Mouse (Mus musculus): Measurements from ENCODE around the gene Usp39. TPM values are rescaled to one million over a fixed set of nuclear protein-coding genes. Genes with fewer than 3 reads are reported as not detected.

The Usp39 gene
- polyA plus RNA-seq, 1 experiment from 2014 or later = 40.5 TPM

DNA sequence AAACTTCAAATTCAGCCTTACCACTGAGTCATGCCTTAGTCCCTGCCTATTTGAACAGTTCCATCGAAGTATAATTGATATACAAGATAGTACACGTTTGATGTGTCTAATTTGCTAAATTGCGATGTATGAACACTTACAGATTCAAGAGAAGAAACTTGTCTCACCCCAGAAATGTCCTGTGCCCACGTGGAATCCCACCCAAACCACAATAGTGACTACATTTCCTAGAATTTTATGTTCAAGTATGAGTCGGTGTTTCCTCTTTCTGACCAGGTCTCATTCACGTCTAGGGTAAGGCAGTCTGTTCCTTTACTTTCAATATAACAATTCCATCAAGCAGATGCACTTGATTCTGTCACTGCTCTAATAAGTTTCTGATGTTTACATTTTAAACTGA, 649 bp upstream of the Usp39 start:
- Histone ChIP-seq H3K4me3 (peak overlapping the region; percentile 89), H3K9ac (0 out of 2 replicates have a peak overlapping the region, but pooled peaks have one; percentile 92), H3K4me1 (replicated peaks) (peaks cover 43% of the 10 kb centered on the region), H3K9me3 (no peaks in the 10 kb centered on the region), H3K4me2 (peak overlapping the region; percentile 94), H3K27ac (replicated peaks) (no peak overlapping the region), H3K27me3 (no peaks in the 10 kb centered on the region), H3K36me3 (peaks cover 20% of the 10 kb centered on the region)
- 53% methylated on average over 6 of the region's 6 CpGs for WGBS
- no peak for ATAC-seq (ENCODE audit: low FRiP score, low read depth)

- peaks cover 9% of the 10 kb centered on the region for H3K36me3 ChIP-seq
- peak overlapping the region; percentile 92 for H3K9ac ChIP-seq
- ATAC-seq (ENCODE audit: low FRiP score, low read depth) = peak; percentile 49
- peak overlapping the region; percentile 76 for H3K27ac ChIP-seq (replicated peaks)
- H3K4me2 ChIP-seq = peak overlapping the region; percentile 94
- H3K27me3 ChIP-seq = no peaks in the 10 kb centered on the region
- H3K4me3 ChIP-seq = peak overlapping the region; percentile 89
- WGBS = under 1% methylated on average over 42 of the region's 42 CpGs
- H3K9me3 ChIP-seq = no peaks in the 10 kb centered on the region
- peaks cover 43% of the 10 kb centered on the region for H3K4me1 ChIP-seq (replicated peaks)
Observed at GRCm38 (mm10) chr6:72344396-72345073, 449 bp downstream of the Usp39 start.

- H3K9ac ChIP-seq = no peak overlapping the region
- H3K4me1 ChIP-seq (replicated peaks) = peaks cover 17% of the 10 kb centered on the region
- WGBS = 64% methylated on average over 2 of the region's 2 CpGs
- H3K4me3 ChIP-seq = no peak overlapping the region
- H3K27ac ChIP-seq (replicated peaks) = no peak overlapping the region
- no peaks in the 10 kb centered on the region for H3K27me3 ChIP-seq
- H3K36me3 ChIP-seq = peaks cover 40% of the 10 kb centered on the region
- no peaks in the 10 kb centered on the region for H3K9me3 ChIP-seq
- no peak overlapping the region for H3K4me2 ChIP-seq
- no peak for ATAC-seq (ENCODE audit: low FRiP score, low read depth)
Observed at GRCm38 (mm10) chr6:72340481-72340880, 4.5 kb downstream of the Usp39 start.

GRCm38 (mm10) chr6:72333111-72333510, 11.9 kb downstream of the Usp39 start:
- no peaks in the 10 kb centered on the region for H3K4me1 ChIP-seq (replicated peaks)
- no peak overlapping the region for H3K4me3 ChIP-seq
- H3K9ac ChIP-seq = no peak overlapping the region
- H3K27ac ChIP-seq (replicated peaks) = no peak overlapping the region
- ATAC-seq (ENCODE audit: low FRiP score, low read depth) = no peak
- no peaks in the 10 kb centered on the region for H3K9me3 ChIP-seq
- 80% methylated on average over 5 of the region's 5 CpGs for whole genome bisulfite sequencing
- H3K27me3 ChIP-seq = no peaks in the 10 kb centered on the region
- H3K36me3 ChIP-seq = peaks cover 67% of the 10 kb centered on the region
- no peak overlapping the region for H3K4me2 ChIP-seq

DNA sequence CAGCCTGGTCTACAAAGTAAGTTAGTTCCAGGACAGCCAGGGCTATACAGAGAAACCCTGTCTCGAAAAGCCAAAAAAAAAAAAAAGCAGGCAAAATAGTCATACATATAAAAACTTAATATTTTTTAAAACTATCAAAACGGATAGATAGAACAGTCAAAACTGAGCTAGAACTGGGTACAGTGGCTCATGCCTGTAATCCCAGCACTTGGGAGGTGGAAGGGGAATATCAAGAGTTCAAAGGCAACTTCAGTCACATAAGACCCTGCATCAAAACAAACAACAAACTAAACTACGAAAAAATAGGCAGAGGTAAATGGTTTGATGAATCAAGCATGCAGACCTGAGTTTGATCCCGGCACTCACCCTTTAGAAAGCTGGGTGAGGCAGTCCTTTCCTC, 14.9 kb downstream of the Usp39 start:
- H3K9me3 ChIP-seq = no peaks in the 10 kb centered on the region
- H3K27ac ChIP-seq (replicated peaks) = no peak overlapping the region
- WGBS = 92% methylated on average over 4 of the region's 4 CpGs
- no peaks in the 10 kb centered on the region for H3K27me3 ChIP-seq
- peaks cover 63% of the 10 kb centered on the region for H3K36me3 ChIP-seq
- H3K9ac ChIP-seq = no peak overlapping the region
- no peaks in the 10 kb centered on the region for H3K4me1 ChIP-seq (replicated peaks)
- no peak overlapping the region for H3K4me3 ChIP-seq
- no peak overlapping the region for H3K4me2 ChIP-seq
- no peak for ATAC-seq (ENCODE audit: low FRiP score, low read depth)

GRCm38 (mm10) chr6:72329019-72329418, 16.0 kb downstream of the Usp39 start:
- Histone ChIP-seq H3K9ac (no peak overlapping the region), H3K36me3 (peaks cover 67% of the 10 kb centered on the region), H3K9me3 (no peaks in the 10 kb centered on the region), H3K4me2 (no peak overlapping the region), H3K4me3 (no peak overlapping the region), H3K27ac (replicated peaks) (no peak overlapping the region), H3K27me3 (no peaks in the 10 kb centered on the region), H3K4me1 (replicated peaks) (no peaks in the 10 kb centered on the region)
- ATAC-seq (ENCODE audit: low FRiP score, low read depth) = no peak
- 92% methylated on average over 5 of the region's 5 CpGs for WGBS

GRCm38 (mm10) chr6:72326274-72326673, 18.7 kb downstream of the Usp39 start:
- Histone ChIP-seq H3K9me3 (no peaks in the 10 kb centered on the region), H3K4me2 (no peak overlapping the region), H3K9ac (no peak overlapping the region), H3K36me3 (peaks cover 77% of the 10 kb centered on the region), H3K27ac (replicated peaks) (no peak overlapping the region), H3K27me3 (no peaks in the 10 kb centered on the region), H3K4me3 (no peak overlapping the region), H3K4me1 (replicated peaks) (no peaks in the 10 kb centered on the region)
- 83% methylated on average over 6 of the region's 6 CpGs for WGBS
- ATAC-seq (ENCODE audit: low FRiP score, low read depth) = no peak

- no peak overlapping the region for H3K4me2 ChIP-seq
- H3K27ac ChIP-seq (replicated peaks) = no peak overlapping the region
- no peaks in the 10 kb centered on the region for H3K4me1 ChIP-seq (replicated peaks)
- no peak overlapping the region for H3K9ac ChIP-seq
- ATAC-seq (ENCODE audit: low FRiP score, low read depth) = no peak
- peaks cover 91% of the 10 kb centered on the region for H3K36me3 ChIP-seq
- no peaks in the 10 kb centered on the region for H3K27me3 ChIP-seq
- no peak overlapping the region for H3K4me3 ChIP-seq
- 94% methylated on average over 6 of the region's 6 CpGs for WGBS
- no peaks in the 10 kb centered on the region for H3K9me3 ChIP-seq
Observed at GRCm38 (mm10) chr6:72323786-72324508, 21.0 kb downstream of the Usp39 start.

- no peaks in the 10 kb centered on the region for H3K9me3 ChIP-seq
- H3K4me2 ChIP-seq = no peak overlapping the region
- no peak overlapping the region for H3K4me3 ChIP-seq
- no peak for ATAC-seq (ENCODE audit: low FRiP score, low read depth)
- no peaks in the 10 kb centered on the region for H3K27me3 ChIP-seq
- H3K36me3 ChIP-seq = peaks cover 92% of the 10 kb centered on the region
- H3K4me1 ChIP-seq (replicated peaks) = no peaks in the 10 kb centered on the region
- 92% methylated on average over 3 of the region's 3 CpGs for WGBS
- no peak overlapping the region for H3K9ac ChIP-seq
- no peak overlapping the region for H3K27ac ChIP-seq (replicated peaks)
Observed at GRCm38 (mm10) chr6:72322936-72323335, 22.0 kb downstream of the Usp39 start.

DNA sequence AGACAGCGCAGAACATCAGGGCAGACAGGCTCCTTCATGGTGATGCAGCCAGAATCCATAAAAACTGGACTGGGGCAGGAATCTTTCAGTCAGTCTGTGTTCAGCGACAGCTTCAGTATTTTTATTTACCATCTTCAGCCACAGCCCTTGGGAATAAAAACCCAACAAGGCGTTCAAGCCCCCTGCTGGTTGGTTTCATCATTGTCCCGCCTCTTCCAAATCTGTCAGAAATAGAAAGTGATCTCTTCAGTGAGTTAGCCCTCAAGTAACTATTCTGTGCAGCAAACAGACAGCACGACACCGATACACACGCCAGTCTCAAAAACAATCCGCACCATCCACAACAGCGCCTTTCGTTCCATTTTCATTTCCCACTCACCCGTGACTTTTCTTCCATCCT, 26.0 kb downstream of the Usp39 start:
- no peak for ATAC-seq (ENCODE audit: low FRiP score, low read depth)
- H3K4me2 ChIP-seq = no peak overlapping the region
- H3K36me3 ChIP-seq = peaks cover 69% of the 10 kb centered on the region
- no peak overlapping the region for H3K4me3 ChIP-seq
- no peaks in the 10 kb centered on the region for H3K27me3 ChIP-seq
- H3K9me3 ChIP-seq = no peaks in the 10 kb centered on the region
- H3K27ac ChIP-seq (replicated peaks) = no peak overlapping the region
- WGBS = 78% methylated on average over 11 of the region's 11 CpGs
- no peaks in the 10 kb centered on the region for H3K4me1 ChIP-seq (replicated peaks)
- no peak overlapping the region for H3K9ac ChIP-seq

DNA sequence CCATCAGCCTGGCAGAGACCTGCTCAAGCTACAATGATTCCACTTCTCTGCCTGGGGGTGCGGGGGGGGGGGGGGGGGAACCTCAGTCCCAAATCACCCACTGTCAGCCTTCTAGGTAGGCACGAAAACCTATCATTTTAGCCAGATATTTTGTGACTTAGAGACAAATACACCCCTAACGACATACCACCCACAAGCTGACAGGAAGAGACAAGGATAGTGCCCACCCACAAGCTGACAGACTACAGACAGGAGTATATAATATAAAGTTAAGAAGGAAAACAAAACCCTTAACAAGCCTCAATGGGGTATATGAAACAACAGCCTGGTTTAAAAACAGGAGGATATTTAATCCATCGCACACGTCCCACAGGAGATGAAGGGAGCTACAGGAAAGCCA, 26.5 kb downstream of the Usp39 start:
- Histone ChIP-seq H3K4me1 (replicated peaks) (no peaks in the 10 kb centered on the region), H3K9ac (no peak overlapping the region), H3K4me3 (no peak overlapping the region), H3K27ac (replicated peaks) (no peak overlapping the region), H3K9me3 (no peaks in the 10 kb centered on the region), H3K27me3 (no peaks in the 10 kb centered on the region), H3K36me3 (peaks cover 64% of the 10 kb centered on the region), H3K4me2 (no peak overlapping the region)
- no peak for ATAC-seq (ENCODE audit: low FRiP score, low read depth)
- WGBS = 85% methylated on average over 5 of the region's 5 CpGs

- Histone ChIP-seq H3K4me2 (no peak overlapping the region), H3K27me3 (no peaks in the 10 kb centered on the region), H3K27ac (replicated peaks) (no peak overlapping the region), H3K4me3 (no peak overlapping the region), H3K9me3 (no peaks in the 10 kb centered on the region), H3K4me1 (replicated peaks) (no peaks in the 10 kb centered on the region), H3K36me3 (peaks cover 46% of the 10 kb centered on the region), H3K9ac (no peak overlapping the region)
- no peak for ATAC-seq (ENCODE audit: low FRiP score, low read depth)
- 100% methylated on average over 1 of the region's 1 CpGs for WGBS
Observed at GRCm38 (mm10) chr6:72316044-72316443, 28.9 kb downstream of the Usp39 start.
